Mouse (Mus musculus): ENCODE measurements around the gene Traf3ip1. TPM values are rescaled to one million over a fixed set of nuclear protein-coding genes. Genes with fewer than 3 reads are reported as not detected.

Traf3ip1 gene
- total RNA-seq, 4 experiments from 2014 or later: 12.5 to 15.3 (median 13.9) TPM

- DNase-seq (ENCODE audit: low spot score in 2 of 2): no peak
These were observed 39.0 kb downstream of the Traf3ip1 start for GRCm38 (mm10) chr1:91533483-91533882.

DNA sequence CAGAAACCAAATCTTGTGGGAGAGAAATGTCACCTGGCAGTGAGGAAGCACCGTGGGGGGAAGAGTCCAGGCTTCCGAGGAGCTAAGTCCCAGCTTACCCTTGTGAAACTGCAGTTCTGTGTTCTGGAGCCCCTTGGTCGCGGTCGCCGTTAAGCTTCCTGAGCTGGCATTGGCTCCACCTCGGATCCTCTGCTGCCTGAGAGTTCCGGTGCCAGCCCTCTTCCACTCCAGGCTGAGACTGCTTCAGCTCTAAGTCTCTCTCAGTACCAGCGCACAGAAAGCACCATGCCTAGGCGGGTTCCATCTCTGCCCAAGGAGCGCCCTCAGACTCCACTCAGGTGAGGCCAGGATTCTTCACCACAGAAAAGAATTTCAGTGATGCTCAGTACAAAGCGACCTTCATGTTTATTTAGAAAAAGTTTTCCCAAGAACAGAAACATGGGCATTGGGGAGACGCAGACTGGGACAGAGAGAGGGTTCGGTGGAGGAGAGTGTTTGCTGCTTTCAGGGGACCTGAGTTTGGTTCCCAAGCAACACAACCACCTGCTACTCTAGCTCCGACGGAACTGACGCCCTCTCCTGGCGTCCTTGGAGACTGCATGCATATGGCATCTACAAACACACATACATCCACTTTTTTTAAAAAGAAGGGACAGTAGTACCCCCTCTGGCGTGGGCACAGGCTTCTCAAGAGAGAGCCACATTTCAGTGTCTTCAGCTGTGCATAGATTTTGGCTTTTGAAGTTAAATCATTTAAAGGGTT lies 39.7 kb downstream of the Traf3ip1 start:
- no peak for DNase-seq (ENCODE audit: low spot score in 2 of 2)

GRCm38 (mm10) chr1:91537786-91538569 lies 43.5 kb downstream of the Traf3ip1 start:
- DNase-seq (ENCODE audit: low spot score in 2 of 2): no peak

DNA sequence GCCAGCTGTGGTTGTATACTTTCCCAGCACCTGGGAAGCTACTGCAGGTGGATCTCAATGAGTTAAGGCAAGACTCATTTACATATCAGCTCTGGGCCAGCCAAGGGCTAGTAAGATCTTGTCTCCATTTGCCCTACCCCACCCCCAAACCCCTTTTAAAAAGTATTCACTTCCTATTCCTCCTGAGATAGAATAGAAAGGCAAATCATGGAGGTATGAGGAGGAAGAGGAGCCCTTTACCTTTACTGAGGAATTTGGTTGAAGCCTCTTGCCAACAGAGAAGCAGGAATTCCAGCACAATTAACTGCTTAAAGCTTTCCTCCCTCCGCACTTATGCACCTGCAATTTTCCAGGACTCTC lies 44.1 kb downstream of the Traf3ip1 start:
- no peak for DNase-seq (ENCODE audit: low spot score in 2 of 2)

DNA sequence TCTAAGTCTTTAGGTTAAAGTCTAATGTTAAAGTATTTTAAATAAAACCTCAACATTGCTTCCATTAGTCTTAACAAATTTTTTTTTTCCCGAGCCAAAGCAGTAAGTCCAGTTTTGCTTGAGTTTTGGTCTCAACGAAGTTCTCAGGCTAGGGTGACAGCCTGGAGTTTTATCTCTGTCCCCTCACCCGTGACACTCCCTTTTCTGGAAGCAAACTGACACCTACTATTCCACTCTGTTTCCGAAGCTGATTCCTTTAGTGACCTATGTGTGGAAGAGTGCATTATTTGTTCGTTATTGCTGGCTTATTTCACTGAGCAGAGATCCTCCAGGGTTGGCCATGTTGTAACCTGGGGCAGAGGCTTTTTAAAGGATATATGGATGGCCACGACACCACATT lies 44.8 kb downstream of the Traf3ip1 start:
- no peak for DNase-seq (ENCODE audit: low spot score in 2 of 2)

DNA sequence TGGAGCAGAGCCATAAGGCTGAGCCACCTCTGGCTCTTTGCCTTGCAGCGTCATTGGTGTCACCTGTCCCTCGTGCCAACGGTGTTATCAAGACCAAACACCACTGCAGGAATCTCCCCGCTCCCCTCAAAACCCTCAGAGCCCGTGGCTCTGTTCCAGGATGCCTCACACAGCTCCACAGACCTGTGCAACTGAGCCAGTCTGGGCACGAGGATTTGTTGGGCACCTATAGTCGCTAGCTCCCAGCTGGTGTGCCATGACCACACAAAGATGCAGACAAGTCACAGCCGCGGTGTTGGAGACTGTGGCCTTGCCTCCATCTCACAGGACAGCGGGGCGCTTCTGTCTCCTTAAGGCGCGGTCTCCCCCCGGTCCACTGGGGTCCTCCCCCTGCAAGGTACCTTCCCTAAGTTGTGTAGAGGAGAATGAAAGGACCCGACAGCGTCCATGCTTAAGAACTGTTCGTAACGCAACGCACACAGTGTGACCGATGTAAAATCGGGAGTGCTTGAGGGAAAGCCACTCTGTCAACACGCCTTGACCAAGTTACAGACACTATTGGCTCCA lies 45.3 kb downstream of the Traf3ip1 start:
- peak in 1 of 2 experiments; percentile 19 for DNase-seq (ENCODE audit: low spot score in 2 of 2)

DNA sequence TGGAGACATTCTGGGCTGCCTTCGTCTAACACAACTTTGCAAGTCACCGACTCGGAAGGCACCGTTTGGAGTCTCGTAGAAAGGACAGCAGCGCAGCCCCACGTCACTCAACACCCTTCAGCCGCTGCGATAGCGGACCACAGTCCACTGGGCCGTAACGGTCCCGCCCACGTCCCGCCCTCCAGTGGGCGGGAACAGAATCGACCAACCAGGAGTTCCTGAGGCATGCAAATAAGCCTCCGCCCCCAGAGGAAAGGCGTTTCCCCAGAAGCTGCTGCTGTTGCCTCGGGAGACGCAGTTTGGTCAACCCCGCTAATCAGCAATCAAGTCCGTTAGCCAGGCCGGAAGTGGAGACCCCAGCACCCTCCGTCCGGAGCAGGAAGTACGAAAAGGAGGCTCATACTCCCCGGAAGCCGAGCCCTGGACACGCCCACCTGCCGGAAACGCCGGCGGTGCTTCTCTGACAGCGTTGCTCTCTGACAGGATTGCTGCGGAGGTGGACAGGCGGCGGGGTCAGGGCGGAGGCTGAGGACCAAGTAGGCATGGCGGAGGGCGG lies 45.9 kb downstream of the Traf3ip1 start, which contains the start of gene Asb1:
Asb1 (plus strand) TSS at position 274 of the 556 bp plus-strand sequence.
- DNase-seq (ENCODE audit: low spot score in 2 of 2): peak; percentile 85 to 97

DNA sequence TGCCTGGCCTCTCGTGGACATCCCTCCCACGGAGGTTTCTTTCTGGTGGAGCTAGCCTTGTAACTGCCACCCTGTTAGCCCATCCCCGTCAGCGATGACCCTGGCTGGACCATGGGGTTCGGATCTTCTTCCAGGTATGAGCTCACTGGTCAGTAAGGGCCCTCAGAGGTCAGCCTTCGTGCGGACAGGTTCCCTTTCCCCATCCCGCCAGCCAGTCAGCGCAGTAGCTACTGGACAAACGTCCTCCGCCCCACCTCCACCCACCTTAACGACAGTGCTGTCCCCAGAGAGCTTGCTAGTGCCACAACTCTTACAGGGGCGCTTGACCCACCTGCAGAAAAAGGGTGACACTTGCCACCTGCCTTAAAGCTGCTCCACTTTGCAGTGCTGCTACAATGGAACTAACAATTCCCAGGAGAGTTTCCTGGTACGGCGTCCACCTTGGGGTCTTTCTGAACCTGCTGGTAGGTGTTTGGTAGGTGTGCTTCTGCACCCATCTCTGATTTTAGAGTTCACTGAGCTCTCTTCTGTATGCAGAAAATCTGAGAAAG lies 46.7 kb downstream of the Traf3ip1 start:
- DNase-seq (ENCODE audit: low spot score in 2 of 2): no peak

- DNase-seq (ENCODE audit: low spot score in 2 of 2): no peak
These were observed 49.5 kb downstream of the Traf3ip1 start for GRCm38 (mm10) chr1:91543974-91544373.

GRCm38 (mm10) chr1:91545226-91545625 lies 50.8 kb downstream of the Traf3ip1 start:
- DNase-seq (ENCODE audit: low spot score in 2 of 2): no peak

DNA sequence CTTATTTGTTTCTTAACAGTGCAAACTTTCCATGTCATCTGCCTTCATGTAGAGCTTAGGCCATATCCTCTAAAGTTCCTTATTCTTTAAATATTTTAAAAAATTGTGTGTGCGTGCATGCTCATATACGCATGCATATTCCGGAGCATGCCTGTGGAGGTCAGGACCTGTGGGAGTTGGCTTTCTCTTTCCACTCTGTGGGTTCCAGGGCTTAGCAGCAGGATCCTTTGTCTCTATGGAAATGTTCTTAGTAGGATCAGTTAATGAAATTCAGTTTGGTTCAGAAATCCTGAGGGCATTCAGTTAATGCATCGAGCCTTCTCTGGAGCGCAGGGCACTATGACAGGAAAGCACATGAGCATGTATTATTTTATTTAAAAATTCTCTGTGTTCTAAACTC lies 53.1 kb downstream of the Traf3ip1 start:
- no peak for DNase-seq (ENCODE audit: low spot score in 2 of 2)

DNA sequence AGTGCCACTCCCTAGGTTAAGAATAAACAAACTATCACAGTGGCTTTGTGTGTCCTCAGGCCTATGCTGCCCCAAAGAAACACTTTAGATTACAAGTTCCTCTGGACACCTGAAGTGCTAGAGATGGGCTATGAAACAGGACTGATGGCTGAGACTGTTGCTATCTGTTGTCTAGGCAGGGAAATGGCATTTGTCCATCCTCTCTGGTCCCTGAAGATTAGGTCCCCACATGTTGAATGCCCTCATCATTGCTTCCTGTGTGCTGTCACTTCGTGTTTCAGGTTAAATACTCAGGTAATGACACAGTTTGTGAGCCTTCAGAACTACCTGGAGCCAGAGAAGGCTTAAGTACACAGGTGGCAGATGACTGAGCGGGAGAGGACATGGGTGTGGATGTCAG lies 54.6 kb downstream of the Traf3ip1 start:
- no peak for DNase-seq (ENCODE audit: low spot score in 2 of 2)

- DNase-seq (ENCODE audit: low spot score in 2 of 2): no peak
These were observed 62.7 kb downstream of the Traf3ip1 start for GRCm38 (mm10) chr1:91557099-91557498.

DNA sequence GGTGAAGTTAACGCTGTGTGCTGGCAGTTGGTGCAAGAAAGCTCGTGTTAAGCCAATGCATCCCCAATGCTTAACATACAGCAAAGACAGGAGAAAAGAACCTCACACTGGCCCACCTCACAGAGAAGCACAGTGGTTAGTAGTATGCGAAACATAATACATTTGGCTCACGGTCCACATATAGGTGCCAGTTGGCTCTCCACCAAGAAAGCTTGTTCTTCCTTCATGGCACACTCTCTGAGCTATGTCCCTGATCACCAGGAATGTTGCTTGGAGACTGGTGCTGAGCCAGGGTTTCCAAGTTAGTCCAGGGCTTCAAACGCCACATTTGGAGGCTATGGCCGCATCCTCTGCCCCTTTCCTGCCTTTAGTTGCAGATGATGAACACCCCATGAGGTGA lies 66.8 kb downstream of the Traf3ip1 start:
- no peak for DNase-seq (ENCODE audit: low spot score in 2 of 2)

DNA sequence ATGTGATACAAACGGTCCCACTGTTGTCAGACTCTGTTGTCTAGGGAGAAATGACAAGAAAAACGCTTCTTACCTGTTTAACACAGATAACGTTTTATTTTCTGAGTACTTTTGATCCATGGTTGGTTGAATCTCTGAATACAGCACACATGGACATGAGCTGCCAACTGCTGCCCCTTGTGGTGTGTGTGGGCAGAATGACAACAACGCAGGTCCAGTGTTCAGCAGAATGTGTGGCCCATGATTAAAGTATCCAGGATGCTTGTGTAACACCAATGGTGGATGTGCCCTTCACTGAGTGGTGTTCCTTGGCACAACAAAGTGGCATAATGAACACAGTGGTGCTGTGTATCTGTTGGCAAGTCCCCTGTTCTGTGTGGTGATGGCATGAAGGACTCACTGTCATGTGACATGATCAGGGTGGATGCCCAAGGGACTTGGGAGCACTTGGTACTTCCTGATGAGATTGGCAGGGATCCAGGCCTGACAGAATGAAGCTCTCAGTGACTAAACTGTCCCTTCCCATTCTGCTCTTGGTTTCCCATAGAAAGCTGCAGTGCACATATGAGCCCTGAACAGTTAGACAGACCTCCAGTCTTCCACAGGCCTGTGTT lies 68.6 kb downstream of the Traf3ip1 start:
- no peak for DNase-seq (ENCODE audit: low spot score in 2 of 2)

DNA sequence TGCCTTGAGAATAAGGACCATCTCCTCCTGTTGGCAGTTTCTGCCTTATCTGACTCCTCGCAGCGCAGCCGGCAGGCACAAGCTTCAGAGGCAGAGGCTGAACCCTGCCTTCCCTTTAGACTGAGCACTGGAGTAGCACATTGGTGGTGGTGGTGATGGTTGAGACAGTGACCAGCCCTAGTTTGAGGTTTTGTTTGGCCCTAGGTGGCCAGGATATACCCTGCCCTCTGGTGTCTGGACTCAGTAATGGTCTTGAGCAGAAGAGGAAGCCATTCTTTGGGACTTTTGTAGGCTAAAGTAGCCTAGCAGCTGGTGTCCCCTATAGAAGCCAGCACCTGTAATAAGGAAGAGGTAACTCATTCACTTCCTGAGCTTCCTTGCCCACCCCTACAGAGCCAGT lies 69.6 kb downstream of the Traf3ip1 start:
- no peak for DNase-seq (ENCODE audit: low spot score in 2 of 2)

DNA sequence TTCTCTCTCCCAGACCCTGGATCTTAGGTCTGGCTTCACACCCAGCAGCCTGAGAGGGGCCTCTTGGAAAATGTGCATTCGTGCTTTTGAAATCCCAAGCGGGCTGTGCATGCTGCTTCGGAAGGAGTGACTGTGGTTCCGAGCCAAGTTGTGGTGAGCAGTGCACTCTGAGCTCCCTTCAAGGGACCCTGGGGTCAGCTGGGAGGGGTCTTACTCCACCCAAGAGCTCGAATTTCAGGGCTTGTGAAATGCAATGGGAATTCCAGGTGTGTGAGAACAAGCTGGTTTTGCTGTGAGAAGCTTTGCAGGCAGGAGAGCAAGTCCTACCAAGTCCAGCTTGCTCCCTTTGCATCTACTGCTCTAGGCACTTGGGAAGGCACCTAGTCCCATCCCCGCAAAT lies 70.2 kb downstream of the Traf3ip1 start:
- DNase-seq (ENCODE audit: low spot score in 2 of 2): no peak

DNA sequence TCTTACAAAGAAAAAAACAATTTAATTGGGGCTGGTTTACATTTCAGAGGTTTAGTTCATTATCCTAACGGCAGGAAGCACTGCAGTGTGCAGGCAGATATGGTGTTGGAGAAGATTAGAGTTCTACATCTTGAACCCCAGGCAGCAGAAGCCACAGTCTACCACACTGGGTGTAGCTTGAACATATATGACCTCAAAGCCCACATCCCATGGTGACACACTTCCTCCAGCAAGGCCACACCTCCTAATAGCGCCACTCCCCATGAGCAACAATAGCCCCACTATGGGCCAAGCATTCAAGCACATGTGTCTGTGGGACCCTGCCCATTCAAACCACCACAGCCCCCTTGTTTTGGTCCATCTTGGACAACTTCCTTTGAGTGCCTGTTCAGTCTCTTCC lies 72.8 kb downstream of the Traf3ip1 start:
- no peak for DNase-seq (ENCODE audit: low spot score in 2 of 2)

GRCm38 (mm10) chr1:91572458-91572857 lies 78.0 kb downstream of the Traf3ip1 start:
- no peak for DNase-seq (ENCODE audit: low spot score in 2 of 2)

DNA sequence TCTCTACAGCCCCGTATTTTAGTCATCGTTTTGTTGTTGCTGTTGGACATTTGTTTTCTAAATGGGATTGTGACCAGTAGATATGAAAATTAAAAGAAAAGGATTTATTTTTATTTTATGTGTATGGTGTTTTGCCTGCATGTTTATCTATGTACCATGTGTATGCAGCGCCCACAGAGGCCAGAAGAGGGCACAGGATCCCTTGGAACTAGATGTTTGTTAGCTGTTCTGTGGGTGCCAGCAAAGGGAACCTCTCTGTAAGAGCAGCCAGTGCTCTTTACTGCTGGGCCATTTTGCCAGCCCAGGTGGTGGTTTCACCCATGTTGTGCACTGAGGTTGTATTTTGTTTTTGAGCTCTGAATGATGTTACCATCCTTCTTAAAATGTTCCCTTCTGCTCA lies 79.8 kb downstream of the Traf3ip1 start:
- DNase-seq (ENCODE audit: low spot score in 2 of 2): peak in 1 of 2 experiments; percentile 34

DNA sequence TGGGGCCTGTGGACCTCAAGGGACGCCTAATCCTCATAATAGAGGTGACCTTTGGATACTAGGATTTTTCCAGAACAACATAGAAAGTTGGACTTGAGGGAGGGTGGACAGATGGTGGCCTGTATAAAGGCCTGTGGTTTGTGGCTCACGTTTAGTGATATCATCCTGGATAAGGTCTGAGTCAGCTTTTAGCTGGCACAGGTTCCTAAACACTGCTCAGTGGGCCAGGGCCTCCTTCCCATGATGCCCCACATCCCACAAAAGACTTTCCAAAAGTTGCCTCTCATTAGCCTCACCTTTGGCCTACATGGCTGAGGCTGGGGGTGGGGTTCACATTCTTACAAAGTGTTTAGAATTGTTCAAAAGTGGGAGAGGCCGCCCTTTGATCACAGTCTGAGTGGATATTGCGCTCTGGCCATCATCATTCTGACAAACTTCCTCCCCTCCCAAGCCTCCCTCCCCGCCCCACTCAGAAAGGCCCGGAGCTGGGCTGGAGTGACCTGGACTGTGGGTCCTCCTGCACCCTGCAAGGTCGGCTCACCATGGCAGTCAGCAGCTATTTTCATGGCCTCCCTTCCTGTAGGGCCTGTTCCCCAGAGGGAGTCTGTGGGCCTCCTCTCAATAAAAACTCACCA lies 83.6 kb downstream of the Traf3ip1 start:
- no peak for DNase-seq (ENCODE audit: low spot score in 2 of 2)

All from left cerebral cortex, adult 8-10 months (tissue).